Mouse (Mus musculus) heart, embryonic 16.5 days (tissue): ENCODE results near the gene Nxpe2. TPM values are rescaled to one million over a fixed set of nuclear protein-coding genes. Genes with fewer than 3 reads are reported as not detected.

Experiments used
- ATAC-seq: fragments of 200-750 bp; cut with Nextera tagmentation; replicated peaks from 2 replicates; pipeline ENCODE4 v1.8.0; 2017; ENCODE audit warnings: moderate number of reproducible peaks; ENCODE audit not compliant: insufficient read depth, low FRiP score; ENCODE audit errors: extremely low read depth
- H3K27ac ChIP-seq: fragments of 300-500 bp; sonication (generic); 2 replicates; pipeline ENCODE4 v1.5.1; 2014; ENCODE audit warnings: mild to moderate bottlenecking, low read length, control low read depth, moderate library complexity
- H3K27me3 ChIP-seq: fragments of 300-500 bp; sonication (generic); 2 replicates; pipeline ENCODE4 v1.6.1; 2014; ENCODE audit warnings: low read length, mixed read lengths; ENCODE audit not compliant: control insufficient read depth, insufficient read depth
- H3K36me3 ChIP-seq: fragments of 300-500 bp; sonication (generic); 2 replicates; pipeline ENCODE4 v1.6.1; 2014; ENCODE audit not compliant: control insufficient read depth, insufficient read depth
- H3K4me1 ChIP-seq: fragments of 300-500 bp; sonication (generic); 2 replicates; pipeline ENCODE4 v1.6.1; 2014; ENCODE audit warnings: low read length, mixed read lengths; ENCODE audit not compliant: control insufficient read depth, insufficient read depth
- H3K4me2 ChIP-seq: fragments of 300-500 bp; sonication (generic); 2 replicates; pipeline ENCODE4 v1.6.1; 2014; ENCODE audit warnings: low read depth, mild to moderate bottlenecking, control low read depth, low read length
- H3K4me3 ChIP-seq: fragments of 300-500 bp; sonication (generic); 2 replicates; pipeline ENCODE4 v1.5.1; 2014; ENCODE audit warnings: mild to moderate bottlenecking, control low read depth, low read length
- H3K9ac ChIP-seq: fragments of 300-500 bp; sonication (generic); 2 replicates; pipeline ENCODE4 v1.6.1; 2014; ENCODE audit warnings: low read length, control low read depth
- H3K9me3 ChIP-seq: fragments of 300-500 bp; sonication (generic); replicated peaks from 2 replicates; pipeline ENCODE4 v1.6.1; 2016; ENCODE audit warnings: low read length; ENCODE audit not compliant: control insufficient read depth
- WGBS: fragments of 180-500 bp; shearing (Covaris S2); extraction: QIAGEN DNeasy Blood & Tissue Kit; methylation state at CpG from one replicate; pipeline ENCODE4 v1.1.7; 2014; 5-methylcytosine and 5-hydroxymethylcytosine counted together
- polyA plus RNA-seq: library from polyadenylated mRNA; unstranded; fragments of >200 nt; fragmentation: Nextera tagmentation; extraction: Ambion mirVana; gene quantifications from 2 replicates; pipeline ENCODE4 v1.2.1, GENCODE M21; 2015

Nxpe2 gene
- polyA plus RNA-seq, result 1.1 and 2.7 TPM in 2 replicates

DNA sequence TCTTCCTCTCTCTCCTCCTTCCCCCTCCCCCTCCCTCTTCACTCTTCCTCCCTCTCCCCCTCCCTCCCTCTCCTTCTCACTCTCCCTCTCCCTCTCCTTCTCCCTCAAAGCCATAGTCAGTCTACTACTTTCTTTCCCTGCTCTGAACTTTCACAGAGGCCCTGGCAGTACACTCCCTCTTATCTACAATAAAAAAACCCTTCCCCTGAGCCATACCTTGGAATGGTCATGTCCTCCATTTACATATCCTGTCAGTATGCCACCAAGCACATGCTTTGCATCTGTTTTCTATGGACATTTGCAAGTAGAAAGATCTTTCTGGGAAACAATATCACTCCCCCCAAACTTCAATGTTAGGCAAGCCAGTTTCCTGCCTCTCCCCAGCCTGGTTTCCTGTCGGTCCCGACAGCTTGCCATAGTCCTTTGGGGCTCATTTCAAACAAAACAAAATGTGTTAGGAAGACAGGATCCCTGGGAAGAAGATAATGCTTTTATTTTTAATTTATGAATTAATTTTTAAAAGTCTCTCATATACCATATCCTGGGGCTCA is at the start of gene Nxpe2:
Gene Nxpe2 (minus strand): TSS at position 307 of the 551 bp plus-strand sequence.
- Histone ChIP-seq H3K27me3 (no peaks in the 10 kb centered on the region), H3K9ac (no peak within 1 kb of the TSS), H3K4me2 (no peak within 1 kb of the TSS), H3K4me1 (no peaks in the 10 kb centered on the region; the same call in 1 of the 2 replicates), H3K36me3 (no peaks in the 10 kb centered on the region), H3K4me3 (no peak within 1 kb of the TSS), H3K27ac (peak within 1 kb of the TSS; percentile 79), H3K9me3 (no peaks in the 10 kb centered on the region)
- WGBS, result 58% methylated on average over 2 of the region's 2 CpGs
- ATAC-seq, result peak; percentile 71; the same call in 1 of the 2 replicates

- no peaks in the 10 kb centered on the region for H3K27me3 ChIP-seq
- no peaks in the 10 kb centered on the region for H3K4me1 ChIP-seq
- no peak overlapping the region for H3K9ac ChIP-seq
- H3K27ac ChIP-seq, result no peak overlapping the region
- 62% methylated on average over 3 of the region's 3 CpGs for WGBS
- no peaks in the 10 kb centered on the region for H3K36me3 ChIP-seq
- ATAC-seq, result no peak
- no peak overlapping the region for H3K4me2 ChIP-seq
- no peak overlapping the region for H3K4me3 ChIP-seq
- H3K9me3 ChIP-seq, result no peaks in the 10 kb centered on the region
Measured at GRCm38 (mm10) chr9:48389983-48390382, 36.7 kb upstream of the Nxpe2 start.

- no peak overlapping the region for H3K27ac ChIP-seq
- no peaks in the 10 kb centered on the region for H3K27me3 ChIP-seq
- no peak for ATAC-seq
- WGBS, result 69% methylated on average over 4 of the region's 4 CpGs
- H3K9me3 ChIP-seq, result no peaks in the 10 kb centered on the region
- no peak overlapping the region for H3K4me2 ChIP-seq
- H3K4me1 ChIP-seq, result no peaks in the 10 kb centered on the region
- no peak overlapping the region for H3K9ac ChIP-seq
- no peaks in the 10 kb centered on the region for H3K36me3 ChIP-seq
- H3K4me3 ChIP-seq, result no peak overlapping the region
Measured at GRCm38 (mm10) chr9:48388451-48388850, 35.2 kb upstream of the Nxpe2 start.

GRCm38 (mm10) chr9:48374357-48374756 is 21.1 kb upstream of the Nxpe2 start:
- Histone ChIP-seq H3K9ac (no peak overlapping the region), H3K36me3 (no peaks in the 10 kb centered on the region), H3K27me3 (no peaks in the 10 kb centered on the region), H3K27ac (no peak overlapping the region), H3K4me1 (no peaks in the 10 kb centered on the region), H3K4me2 (no peak overlapping the region), H3K9me3 (no peaks in the 10 kb centered on the region), H3K4me3 (no peak overlapping the region)
- 33% methylated on average over 2 of the region's 2 CpGs for WGBS
- ATAC-seq, result no peak

GRCm38 (mm10) chr9:48373232-48373878 is 20.1 kb upstream of the Nxpe2 start:
- H3K4me1 ChIP-seq, result no peaks in the 10 kb centered on the region
- 60% methylated on average over 4 of the region's 4 CpGs for WGBS
- no peaks in the 10 kb centered on the region for H3K36me3 ChIP-seq
- no peaks in the 10 kb centered on the region for H3K9me3 ChIP-seq
- no peak overlapping the region for H3K4me2 ChIP-seq
- H3K27ac ChIP-seq, result no peak overlapping the region
- no peak overlapping the region for H3K9ac ChIP-seq
- H3K27me3 ChIP-seq, result no peaks in the 10 kb centered on the region
- no peak overlapping the region for H3K4me3 ChIP-seq
- no peak for ATAC-seq

- Histone ChIP-seq H3K27ac (no peak overlapping the region), H3K9me3 (no peaks in the 10 kb centered on the region), H3K9ac (no peak overlapping the region), H3K36me3 (no peaks in the 10 kb centered on the region), H3K4me2 (no peak overlapping the region), H3K4me3 (no peak overlapping the region), H3K4me1 (peaks cover 5% of the 10 kb centered on the region), H3K27me3 (no peaks in the 10 kb centered on the region)
- no peak for ATAC-seq
- WGBS, result 85% methylated on average over 6 of the region's 6 CpGs
Measured at GRCm38 (mm10) chr9:48362743-48363142, 9.5 kb upstream of the Nxpe2 start.

GRCm38 (mm10) chr9:48361815-48362631 is 8.8 kb upstream of the Nxpe2 start:
- Histone ChIP-seq H3K4me1 (peaks cover 5% of the 10 kb centered on the region), H3K4me2 (peak overlapping the region; percentile 36; the same call in 1 of the 2 replicates), H3K4me3 (no peak overlapping the region), H3K27ac (no peak overlapping the region), H3K27me3 (no peaks in the 10 kb centered on the region), H3K36me3 (no peaks in the 10 kb centered on the region), H3K9ac (no peak overlapping the region), H3K9me3 (no peaks in the 10 kb centered on the region)
- ATAC-seq, result no peak
- 42% methylated on average over 14 of the region's 14 CpGs for WGBS

- Histone ChIP-seq H3K9ac (no peak overlapping the region), H3K36me3 (no peaks in the 10 kb centered on the region), H3K27ac (no peak overlapping the region), H3K27me3 (no peaks in the 10 kb centered on the region), H3K4me1 (peaks cover 5% of the 10 kb centered on the region), H3K9me3 (no peaks in the 10 kb centered on the region), H3K4me2 (no peak overlapping the region), H3K4me3 (no peak overlapping the region)
- 69% methylated on average over 4 of the region's 4 CpGs for WGBS
- no peak for ATAC-seq
Measured at GRCm38 (mm10) chr9:48360826-48361225, 7.6 kb upstream of the Nxpe2 start.

- Histone ChIP-seq H3K27ac (no peak overlapping the region), H3K4me2 (no peak overlapping the region), H3K27me3 (no peaks in the 10 kb centered on the region), H3K36me3 (no peaks in the 10 kb centered on the region), H3K4me3 (no peak overlapping the region), H3K4me1 (peaks cover 1% of the 10 kb centered on the region), H3K9ac (no peak overlapping the region), H3K9me3 (no peaks in the 10 kb centered on the region)
- no peak for ATAC-seq
- WGBS, result 83% methylated on average over 3 of the region's 3 CpGs
Measured at GRCm38 (mm10) chr9:48357097-48357496, 3.8 kb upstream of the Nxpe2 start.
